Mouse (Mus musculus): ENCODE data around the gene Apoh.

Gene Apoh

DNA sequence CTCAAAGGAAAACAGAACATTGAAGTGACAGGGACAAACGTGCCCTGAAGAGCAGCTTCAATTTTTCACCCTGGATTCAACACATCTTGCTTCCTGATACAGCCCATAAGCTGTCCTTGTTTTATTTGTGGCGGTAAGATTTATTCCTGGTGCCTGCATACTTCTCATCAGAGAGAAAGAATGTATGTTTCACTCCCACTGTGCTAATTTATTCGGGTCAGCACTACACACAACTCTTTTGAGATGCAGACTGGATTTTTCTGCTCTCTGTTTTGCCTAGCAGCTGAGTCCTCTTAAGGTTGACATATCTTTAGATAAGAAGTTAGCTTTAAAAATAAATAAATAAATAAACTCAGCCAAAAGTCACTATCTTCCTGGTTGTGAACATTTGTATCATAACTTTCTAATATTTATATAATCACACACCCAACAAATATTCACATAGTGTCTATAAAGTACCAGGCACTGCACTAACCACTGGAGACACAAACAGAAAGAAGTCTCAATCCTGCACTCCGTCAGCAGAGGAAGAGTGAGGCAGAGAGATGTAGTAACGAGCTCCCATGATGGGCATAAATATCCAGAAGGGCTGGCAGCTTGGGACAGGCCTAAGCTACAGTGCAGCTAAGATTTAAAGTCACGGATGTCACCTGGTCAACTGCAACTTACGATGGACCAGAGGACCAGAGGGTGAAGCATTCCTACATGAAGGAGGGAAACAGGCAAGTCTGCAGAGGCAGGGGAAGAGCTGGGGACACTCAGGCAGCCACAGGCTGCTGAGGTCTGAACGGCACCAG lies 9.4 kb upstream of the Apoh start:
- no peak for DNase-seq

DNA sequence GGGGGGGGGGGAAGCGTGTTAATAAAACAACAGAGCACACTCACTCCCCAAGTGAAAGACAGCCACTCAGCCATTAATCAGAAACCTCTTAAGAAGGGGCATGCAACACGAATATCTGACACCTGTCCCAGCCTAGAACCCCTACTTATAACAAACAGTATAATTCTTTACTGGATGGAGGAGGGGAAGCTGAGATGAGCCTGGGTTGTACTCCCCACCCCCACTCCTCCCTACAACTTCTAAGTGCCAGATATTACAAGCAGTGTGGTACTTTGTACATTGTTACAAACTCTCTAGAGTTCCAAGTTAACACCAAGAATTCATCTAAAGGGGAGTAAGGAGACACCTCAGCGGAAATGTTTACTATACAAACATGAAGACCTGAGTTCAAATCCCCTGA lies 8.5 kb upstream of the Apoh start:
- no peak for DNase-seq

DNA sequence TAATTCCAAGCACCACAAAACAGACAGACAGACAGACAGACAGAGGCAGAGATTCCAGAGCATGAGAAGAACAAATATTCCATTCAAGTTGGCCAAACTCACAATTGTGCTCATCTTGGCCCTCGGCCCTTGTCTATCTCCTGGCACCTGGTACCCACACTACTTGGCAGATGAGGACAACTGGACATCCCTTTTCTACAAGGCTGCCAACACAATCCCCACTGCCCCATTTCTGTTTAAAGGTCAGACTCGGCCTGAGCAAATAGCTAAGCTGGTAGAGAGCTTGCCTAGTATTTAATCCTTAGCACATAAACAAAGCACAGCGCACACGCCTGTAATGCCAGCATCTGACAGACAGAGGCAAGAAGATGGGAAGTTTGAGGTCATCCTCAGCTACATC lies 7.6 kb upstream of the Apoh start:
- no peak for DNase-seq

DNA sequence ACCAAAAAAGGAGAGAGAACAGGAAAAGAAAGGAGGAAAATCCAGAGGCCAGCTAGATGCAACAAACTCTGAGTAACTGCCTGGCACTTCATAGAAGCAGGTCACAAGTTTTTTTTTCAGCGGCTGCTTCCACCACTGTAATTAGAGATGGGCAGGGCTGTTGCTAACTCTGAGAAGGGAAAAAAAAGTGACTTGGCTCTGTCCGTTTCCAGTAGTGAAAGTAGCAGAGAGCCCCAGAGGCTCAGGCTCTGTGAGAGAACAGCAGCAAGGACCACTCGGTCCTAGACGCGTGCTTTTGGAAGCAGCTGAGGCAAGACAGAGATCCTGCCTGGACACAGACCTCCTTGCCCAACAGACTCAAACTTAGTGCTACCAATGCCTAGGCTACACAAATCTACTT lies 6.7 kb upstream of the Apoh start:
- DNase-seq: no peak

DNA sequence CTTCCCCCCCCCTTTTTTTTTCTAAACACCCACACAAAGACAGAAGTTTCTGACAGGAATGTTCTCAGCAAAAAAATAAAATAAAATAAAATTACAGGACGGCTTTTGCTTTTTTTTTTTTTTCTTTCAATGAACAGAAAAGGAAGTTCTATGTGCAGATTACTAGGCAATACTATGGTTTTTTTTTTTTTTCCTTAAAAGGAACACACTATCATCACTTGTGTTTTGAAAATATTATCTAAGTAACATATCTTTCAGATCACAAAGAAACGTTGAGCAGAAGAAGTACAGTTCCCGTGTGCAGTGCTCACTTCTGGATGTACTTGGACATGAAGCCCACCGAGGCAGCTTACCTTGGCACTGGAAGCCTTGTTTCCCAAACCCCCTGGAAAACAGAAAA lies 2.9 kb upstream of the Apoh start:
- no peak for DNase-seq

DNA sequence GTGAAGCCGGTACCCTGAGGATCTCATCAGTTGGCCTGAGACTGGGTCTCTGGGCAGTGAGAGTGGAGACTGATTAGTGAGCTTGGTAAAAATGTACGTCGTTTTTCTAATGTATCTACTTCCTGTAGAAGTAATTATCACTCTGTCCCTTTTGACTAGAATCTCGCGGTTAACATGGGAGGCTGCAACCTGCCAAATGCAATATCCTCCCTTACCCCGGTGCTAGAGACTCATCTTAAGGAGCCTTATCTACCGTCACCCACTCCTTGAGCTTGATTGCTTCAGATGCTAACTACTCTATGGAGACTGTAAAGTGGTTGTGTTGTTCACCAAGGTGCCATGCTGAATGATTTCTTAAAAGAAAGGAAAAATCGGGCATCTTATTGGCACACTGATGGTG lies 1.4 kb upstream of the Apoh start:
- DNase-seq: no peak

DNA sequence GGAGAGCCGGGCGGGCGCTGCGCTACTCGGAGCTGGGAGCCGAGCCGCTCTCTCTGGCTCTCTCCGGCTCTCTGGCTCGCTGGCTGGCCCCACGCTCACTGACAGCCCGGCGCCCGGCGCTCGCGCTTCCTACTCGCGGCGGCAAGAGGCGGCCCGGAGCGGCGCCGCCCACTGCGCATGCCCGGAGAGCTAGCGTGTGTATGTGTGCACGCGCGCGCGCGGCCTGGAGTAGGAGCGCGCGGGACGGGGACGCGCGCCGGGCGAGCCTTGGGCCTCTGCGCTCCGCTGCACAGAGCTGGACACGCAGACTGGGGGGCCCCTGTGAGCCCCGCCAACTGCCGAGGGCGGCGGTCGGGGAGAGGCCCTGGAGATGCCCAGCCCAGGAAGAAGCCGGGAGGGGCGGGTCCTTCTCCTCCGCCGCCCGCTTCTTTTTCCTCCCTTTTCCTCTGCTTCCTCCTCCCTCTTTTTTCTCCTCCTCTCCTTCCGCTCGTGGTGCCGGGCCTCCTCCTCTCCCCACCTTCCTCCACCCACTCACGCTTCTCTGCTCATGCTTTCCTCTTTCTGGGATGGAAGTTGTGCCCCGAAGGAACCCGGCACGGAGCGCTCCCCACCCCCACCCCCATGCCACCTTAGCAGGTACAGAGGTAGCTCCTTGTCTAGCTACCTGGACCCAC lies 772 bp downstream of the Apoh start, which contains the start of gene Prkca:
Gene Prkca, minus strand, starts transcription at position 140 of the 674 bp plus-strand sequence.
- peak; percentile 97 to 99 for DNase-seq

DNA sequence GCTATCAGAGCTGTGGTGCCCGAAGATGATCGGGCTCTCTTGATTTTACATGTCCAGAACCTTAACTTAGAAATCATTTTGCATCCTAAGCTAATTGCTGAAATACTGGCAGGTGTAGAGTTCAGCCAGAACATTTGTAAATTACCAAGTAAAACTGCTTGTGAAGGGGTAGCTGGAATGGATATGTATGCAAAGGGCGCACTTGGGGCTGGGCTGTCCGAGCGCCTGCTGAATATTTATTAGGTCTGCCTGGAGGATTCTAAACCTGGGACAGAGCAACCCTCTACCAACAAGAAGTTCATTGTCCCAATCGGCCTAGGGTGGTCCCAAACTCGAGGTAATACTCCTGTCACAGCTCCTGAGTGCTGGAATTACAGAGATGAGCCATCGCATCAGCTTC lies 1.6 kb downstream of the Apoh start:
- DNase-seq: no peak

DNA sequence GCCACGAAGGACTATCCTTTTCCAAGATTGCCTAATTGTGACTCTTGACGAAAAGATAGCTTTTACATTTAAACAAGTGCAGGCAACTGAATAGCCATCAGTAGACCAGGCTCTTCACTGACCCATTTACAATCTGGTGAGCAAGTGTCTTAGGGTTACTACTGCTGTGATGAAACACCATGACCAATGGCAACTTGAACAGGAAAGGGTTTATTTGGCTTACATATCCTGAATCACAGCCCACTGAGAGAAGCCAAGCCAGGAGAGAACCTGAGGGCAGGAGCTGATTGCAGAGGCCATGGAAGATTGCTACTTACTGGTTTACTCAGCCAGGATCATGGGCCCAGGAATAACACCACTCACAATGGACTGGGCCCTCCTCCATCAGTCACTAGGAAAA lies 2.2 kb downstream of the Apoh start:
- no peak for DNase-seq

DNA sequence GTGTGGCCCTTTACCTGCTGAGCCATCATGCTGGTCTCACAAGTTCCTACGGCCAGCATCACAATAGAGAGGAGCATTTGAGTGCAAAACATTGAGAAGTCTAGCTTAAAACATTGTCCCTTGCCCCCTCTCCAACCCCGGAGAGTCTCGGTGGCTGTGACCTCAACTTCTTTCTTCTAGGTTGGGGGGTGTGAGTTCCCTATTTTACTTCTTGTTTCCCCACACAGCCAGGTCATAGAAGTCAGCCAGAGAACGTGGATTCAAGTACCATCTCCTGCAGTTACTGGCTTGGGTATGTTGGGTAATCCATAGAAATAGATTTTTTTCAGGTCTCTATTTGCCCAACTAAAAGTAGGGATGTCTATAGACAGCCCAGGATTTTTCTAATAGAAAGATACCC lies 7.6 kb downstream of the Apoh start:
- DNase-seq: no peak

DNA sequence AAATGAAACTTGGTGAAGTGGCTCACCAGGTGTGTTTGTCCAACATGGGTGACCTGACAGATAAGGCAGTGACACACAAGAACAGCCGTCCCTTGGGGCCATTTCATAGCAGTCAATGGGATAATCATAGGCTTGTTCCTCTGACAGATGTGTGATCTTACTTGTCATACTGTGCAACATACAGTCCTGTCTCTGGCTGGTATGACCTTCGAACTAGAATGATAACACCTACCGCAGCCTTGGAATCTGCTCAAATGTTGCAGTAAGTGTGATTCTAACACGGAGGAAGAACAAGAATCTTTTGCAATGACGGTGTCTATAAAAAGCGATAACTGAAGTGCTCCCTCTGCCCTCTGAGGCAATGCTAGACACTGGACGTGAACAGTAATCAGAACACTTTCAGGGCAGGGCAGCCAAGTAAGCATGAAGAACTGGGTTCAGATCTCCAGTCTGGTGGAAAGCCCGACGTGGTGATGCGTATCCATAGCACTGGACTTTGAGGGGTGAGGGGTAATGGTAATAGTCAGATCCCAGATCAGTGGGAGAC lies 9.8 kb downstream of the Apoh start:
- DNase-seq: no peak

DNA sequence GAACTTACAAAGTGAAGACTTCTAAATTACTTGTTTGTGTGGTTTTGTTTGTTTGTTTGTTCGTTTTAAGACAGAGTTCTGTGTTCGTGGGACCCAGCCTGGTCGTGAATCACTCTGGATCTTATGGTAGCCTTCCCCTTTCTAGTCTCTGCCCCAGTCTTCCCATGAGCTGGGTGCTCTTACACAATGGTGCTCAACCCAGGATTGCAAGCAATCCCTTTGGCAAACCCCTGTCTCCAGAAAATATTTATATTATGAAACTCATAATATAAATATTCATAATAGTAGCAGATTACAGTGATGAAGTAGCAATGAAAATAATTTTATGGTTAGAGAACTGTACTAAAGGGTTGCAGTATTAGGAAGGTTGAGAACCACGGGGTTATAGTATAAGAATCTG lies 12.9 kb downstream of the Apoh start:
- DNase-seq: no peak

DNA sequence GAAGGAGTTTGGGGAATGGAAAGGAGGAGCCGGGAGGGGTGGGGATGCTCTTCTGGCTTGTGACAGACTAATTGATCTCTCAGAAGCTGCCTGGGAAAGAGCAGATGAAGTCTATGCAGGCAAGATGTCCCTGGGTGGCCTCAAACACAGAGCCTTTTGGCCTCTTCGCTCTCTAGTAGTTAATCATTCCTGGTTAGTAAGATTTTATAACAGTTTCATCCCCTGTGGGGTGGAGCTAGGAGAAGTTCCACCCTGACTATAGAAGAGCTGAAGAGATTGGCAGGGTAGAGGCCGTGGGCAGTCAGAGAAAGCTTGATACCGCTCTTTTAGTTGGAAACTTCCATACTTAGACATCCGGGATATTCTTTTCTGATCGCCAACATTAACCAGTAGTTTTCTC lies 15.8 kb downstream of the Apoh start:
- DNase-seq: no peak

DNA sequence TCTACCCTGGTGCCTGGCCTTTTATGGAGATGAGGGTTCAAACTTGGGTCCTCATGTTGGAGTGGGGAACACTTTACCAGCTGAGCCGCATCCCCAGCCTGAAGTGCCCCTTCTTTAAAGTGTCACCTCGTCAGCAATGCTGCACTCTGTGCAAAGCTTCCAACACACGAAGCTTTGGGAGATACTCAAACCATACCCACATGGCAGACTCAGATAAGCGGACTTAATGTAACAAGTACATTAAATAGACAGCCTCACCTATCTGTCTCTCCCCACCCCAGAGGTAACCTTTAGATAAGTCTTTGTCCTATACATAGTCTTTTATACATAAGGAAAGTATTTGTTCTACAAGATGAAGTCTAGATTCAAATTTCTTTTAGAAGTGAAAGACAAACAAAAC lies 17.8 kb downstream of the Apoh start:
- no peak for DNase-seq

DNA sequence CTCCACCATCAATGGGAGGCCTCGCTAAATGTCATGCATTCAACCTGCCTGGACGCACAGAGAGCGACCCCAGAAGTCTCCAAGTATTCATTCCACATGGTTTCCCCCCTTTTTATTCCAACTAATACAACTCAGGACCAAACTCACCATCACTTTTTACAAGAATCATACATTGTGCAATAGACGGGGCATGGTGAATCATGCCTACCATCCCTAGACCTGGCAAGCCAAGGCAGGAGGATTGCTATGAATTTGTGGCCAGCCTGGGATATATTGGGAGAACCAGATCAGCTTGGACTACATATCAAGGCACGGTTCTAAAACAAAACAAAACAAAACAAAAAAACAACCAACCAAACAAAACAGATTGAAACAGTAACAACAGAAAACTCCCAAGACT lies 19.8 kb downstream of the Apoh start:
- DNase-seq: no peak

DNA sequence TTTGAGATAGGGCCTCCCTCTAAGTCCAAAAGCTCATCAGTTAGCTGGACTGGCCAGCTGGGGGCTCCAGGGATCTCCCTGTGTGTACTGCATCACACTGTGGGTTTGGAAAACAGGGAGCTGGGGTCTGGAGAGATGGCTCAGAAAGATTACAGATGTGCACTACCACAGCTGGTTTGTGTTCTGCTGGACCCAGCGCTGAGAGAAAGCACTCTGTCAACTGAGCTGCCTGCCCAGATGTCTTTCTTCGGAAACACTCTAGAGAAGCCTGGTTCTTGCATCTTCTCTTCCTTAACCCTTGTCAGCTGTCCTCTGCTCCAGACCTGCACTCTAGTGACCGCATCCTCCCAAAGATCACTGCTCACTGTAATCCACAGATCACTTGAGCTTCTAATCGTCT lies 20.8 kb downstream of the Apoh start:
- DNase-seq: no peak

DNA sequence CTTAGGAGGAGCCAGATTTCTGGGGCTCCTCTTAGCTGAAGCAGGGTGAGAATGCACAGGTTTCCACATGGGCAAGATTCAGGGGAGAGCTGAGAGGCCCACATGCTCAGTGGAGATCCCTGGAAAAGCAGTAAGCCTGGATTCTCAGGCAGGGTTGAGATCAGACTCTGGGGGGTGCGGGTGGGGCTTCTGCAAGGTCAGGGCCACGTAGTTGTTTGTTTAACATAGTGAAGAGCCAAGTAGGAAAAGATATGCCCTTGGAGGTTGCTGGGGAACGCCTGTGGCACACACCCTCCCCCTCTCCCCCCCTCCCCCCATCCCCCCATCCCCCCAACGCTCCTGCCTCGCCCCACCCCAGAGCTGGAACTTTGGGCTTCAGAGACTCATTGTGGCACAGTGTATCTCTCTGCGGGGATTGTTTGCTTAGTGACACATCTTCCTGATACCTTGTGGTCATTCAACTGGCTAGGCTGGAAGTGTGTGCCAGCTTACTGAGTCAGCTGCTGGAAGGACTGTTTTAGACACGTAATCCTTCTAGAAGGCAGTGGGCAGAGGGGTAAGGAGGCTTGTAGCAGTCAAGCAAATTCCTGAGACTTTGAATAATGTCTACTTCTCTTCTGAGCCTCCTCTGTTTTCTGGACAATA lies 21.9 kb downstream of the Apoh start:
- no peak for DNase-seq

DNA sequence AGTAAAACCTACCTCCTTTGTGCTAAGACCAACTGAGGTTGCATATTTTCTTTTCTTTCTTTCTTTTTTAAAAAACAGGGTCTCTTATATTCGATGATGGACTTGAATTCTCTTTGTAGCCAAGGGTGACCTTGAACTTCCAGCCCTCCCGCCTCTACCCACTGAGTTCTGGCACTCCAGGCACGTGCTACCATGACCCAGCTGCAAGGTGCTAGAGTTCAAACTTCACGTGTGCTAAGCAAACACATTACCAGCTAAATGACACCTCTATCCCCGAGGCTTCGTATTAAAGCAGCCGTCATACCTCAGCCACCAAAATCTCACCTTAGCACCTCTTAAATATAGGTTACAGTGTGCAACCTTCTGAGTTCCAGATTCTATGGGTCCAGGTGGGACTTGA lies 22.4 kb downstream of the Apoh start:
- DNase-seq: no peak

DNA sequence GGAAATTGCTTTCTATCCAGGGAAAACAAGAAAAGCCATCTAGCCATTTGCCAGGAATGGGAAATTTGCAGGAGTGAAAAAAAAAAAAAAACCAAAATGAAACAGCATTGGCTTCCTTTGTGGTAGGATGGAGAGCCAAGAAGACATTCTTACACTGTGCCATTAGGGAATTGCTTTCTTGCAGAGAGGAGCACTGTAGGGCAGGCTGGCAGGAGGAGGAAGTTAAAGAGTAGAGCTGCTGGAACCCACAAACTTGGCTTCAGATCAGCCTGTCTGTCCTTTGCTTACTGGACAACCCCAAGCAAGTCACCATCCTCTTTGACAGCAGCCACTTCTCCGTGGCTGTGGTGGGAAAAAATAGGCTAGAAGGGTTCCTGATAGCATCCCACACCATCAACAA lies 23.9 kb downstream of the Apoh start:
- no peak for DNase-seq

DNA sequence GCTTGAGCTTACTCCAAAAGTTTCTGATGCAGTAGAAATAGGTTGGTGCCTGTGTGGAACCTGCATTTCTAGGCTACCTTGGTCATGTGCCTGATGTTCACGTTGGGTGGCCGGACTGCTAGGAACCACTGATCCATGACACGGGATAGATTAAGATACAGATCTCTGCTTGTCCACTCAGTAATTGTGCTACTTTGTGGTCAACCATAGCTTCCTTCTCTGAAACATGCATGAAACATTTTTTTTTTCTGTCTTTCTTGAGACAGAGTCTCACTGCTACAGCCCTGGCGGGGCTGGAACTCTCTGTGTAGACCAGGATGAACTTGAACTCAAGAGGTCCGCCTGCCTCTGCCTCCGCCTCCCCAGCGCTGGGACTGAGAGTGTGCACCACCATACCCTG lies 33.7 kb downstream of the Apoh start:
- DNase-seq: no peak

DNA sequence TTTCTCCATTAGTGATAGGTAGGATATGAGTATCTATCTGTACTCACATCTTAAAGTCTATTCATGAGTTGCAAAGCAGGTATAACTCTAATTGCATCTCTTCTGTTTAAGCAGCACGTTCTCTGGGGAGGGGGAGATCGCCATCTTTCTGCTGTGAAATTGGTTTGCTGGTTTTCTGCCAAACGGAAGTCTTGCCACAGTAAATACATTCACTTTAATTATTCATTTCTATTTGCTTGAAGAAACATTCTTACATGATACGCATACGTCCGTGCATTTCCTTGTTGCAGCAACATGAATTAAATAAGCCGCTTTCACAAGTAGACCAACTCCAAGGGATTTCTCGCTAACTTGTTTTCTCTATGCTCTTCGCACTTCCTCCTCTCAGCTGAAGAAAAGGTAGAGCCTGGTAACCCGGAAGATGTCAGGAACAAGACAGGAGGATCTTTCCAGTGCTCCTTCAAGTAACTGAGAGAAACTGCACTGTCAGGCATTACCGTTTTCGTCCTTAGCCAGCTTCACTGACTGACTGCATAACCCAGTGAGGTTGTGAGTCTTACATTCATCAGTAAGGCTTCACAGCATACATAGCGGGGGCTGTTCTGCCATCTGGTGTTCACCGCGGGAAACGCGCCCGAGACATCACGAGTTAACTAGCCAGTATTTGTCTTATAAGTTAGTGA lies 34.7 kb downstream of the Apoh start:
- peak; percentile 76 to 86 for DNase-seq

DNA sequence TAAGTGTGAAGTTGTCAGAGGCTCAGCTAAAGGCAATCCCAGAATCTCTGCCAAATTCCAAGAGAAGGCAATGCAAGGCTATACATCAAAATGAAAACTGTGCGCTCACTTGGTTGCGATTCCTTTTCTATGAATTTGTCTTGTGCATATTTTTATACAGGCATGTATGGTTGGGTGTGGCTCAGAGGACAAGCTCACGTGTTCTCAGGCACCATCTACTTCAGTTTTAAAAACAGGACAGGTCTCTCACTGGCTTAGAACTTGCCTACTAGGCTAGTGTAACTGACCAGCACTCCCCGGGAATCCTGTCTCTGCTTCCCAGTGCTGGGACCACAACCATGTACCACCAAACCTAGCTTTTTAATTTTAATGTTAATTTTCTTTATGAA lies 35.2 kb downstream of the Apoh start:
- DNase-seq: no peak

DNA sequence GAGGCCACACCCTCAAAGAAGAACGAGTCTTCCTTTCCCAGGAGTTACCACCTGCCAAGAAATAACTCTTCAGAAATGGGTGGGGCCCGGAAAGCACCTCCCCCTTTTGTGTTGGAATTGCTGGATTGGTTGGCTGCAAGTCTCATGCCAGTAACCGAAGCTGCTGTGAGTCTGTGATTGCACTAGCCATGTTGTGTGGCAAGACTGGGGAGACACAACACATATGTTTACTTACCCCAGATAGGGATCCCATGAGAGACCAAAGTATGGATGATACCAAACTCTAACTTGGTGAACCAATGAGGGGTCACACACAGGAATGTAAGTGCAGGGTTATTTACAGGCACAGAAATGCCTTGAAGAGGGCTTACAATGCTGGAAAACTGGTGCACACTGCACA lies 39.5 kb downstream of the Apoh start:
- no peak for DNase-seq

Data from cerebellum, postnatal 25 days (tissue).